Mouse (Mus musculus): ENCODE results near the gene Emc1.

Emc1 gene

GRCm38 (mm10) chr4:139351931-139352711 lies at the start of gene Emc1, which contains the start of the genes Mrto4 and Ubr4:
Emc1 (plus strand) TSS chr4:139352587.
Mrto4 (minus strand) TSS chr4:139352576.
Ubr4 (plus strand) TSS chr4:139352609.
- DNase-seq, result peak; percentile 90

DNA sequence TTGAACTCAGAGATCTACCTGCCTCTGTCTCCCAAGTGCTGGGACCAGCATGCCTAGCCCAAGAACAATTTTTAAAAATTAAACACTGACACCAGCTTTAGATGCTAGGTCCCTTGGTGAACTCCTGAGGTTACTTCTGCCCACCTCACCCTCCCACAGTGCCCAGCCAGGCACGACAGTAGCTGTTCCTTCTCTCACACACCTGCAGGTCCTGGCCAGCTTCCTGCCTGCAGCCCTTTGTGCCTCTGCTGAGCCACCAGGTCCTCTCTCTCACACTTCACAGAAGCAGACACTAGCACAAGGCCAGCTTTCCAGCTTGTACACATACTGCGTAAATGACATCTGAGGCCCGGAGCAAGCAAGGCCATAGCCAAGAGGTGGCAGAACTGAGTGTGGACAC lies 46.9 kb upstream of the Emc1 start:
- DNase-seq, result no peak

- no peak for DNase-seq
Measured at GRCm38 (mm10) chr4:139307916-139308315, 44.5 kb upstream of the Emc1 start.

DNA sequence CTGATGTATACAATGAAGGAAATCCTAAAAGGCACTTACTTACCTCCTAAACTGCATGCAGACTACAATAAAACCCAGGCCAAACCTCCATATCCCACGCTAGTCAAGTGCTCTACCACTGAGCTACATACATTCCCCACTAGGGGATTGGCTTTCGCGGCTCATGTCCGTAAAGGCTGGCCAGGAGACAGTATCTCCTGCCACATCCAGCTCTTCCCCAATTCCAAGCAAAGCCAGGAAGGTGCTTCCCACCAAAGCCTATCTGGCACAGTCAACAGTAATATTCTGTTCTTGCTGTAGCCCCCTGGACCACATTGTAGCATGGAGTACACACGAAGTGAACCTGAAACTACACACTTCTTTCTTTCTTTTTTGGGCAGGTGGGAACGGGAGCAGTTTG lies 42.7 kb upstream of the Emc1 start:
- no peak for DNase-seq

GRCm38 (mm10) chr4:139310171-139310898 lies 42.1 kb upstream of the Emc1 start, which contains the start of the genes Pqlc2 and Akr7a5:
Pqlc2 (minus strand) TSS chr4:139310708.
Akr7a5 (plus strand) TSS chr4:139310744.
- DNase-seq, result peak; percentile 97

DNA sequence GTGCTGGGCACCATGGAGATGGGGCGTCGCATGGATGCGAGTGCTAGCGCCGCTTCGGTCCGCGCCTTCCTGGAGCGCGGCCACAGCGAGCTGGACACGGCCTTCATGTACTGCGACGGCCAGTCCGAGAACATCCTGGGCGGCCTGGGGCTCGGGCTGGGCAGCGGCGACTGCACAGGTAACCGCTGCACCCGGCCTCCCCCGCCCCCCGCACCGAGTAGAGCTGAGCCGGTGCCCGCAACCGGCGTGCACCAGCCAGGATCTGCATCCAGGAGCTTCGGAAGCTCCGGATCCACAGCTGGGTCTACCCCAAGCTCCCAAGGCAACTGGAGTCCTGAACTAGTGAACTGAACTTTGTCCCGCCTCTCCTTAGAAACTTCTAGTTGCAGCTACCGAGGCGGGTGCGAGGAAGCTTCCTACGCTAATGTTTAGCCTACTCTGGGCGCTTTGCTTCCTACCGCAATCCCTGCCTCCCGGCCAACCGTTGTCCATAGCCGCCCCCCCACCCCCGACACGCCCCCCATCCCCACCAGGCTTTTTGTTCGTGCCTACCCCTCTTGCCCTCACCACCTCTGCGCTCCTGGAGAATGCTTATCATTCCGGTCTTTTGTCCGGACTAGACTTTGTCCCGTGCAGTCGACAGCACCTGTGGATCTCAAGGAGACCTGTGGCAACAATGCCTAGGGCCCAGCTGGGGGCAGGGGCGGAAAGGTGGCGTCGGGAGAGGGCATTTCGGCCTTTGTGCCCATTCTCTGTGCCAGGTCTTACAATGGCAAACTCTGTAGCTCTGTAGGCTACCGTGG lies 41.3 kb upstream of the Emc1 start:
- no peak for DNase-seq

- DNase-seq, result no peak
Measured at GRCm38 (mm10) chr4:139311707-139312106, 40.7 kb upstream of the Emc1 start.

GRCm38 (mm10) chr4:139312632-139313031 lies 39.8 kb upstream of the Emc1 start:
- no peak for DNase-seq

GRCm38 (mm10) chr4:139318449-139318848 lies 33.9 kb upstream of the Emc1 start:
- DNase-seq, result no peak

DNA sequence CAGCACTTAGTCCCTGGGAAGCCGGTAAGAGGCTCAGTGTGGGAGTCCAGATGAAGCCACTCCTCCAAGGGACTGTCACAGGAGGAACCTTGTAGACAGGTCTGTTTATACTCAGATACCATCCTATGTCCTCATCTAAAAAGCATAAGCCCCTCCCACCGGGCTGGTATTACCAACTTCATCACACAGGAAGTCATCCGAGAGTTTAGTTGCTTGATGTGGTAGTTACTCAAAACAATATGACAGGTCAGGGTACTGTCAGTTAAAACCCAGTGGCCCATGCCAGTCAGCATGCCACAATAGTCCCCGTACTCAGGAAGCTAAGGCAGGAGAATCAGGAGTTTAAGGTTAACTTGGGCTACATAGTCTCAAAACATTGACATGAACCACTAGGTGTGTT lies 32.6 kb upstream of the Emc1 start:
- DNase-seq, result no peak

DNA sequence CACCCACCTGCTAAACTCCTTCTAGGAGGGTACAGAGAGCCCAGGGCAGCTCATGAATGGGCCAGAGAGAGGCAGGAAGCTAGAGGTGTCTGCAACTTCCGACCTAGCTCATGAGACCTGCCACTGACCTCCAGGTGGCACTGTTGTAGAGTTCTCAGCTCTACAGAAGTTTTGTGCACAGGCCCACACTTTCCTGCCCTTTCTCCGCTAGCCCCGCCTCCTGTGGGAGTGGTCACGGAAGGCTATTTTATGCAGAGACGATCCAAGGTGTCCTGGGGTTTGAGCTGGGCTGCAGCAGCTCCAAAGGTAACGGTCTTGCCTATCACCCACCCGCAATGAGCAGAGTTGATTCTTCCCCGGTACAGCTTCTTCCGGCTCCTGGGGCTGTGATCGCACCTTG lies 21.8 kb upstream of the Emc1 start:
- DNase-seq, result peak; percentile 28

DNA sequence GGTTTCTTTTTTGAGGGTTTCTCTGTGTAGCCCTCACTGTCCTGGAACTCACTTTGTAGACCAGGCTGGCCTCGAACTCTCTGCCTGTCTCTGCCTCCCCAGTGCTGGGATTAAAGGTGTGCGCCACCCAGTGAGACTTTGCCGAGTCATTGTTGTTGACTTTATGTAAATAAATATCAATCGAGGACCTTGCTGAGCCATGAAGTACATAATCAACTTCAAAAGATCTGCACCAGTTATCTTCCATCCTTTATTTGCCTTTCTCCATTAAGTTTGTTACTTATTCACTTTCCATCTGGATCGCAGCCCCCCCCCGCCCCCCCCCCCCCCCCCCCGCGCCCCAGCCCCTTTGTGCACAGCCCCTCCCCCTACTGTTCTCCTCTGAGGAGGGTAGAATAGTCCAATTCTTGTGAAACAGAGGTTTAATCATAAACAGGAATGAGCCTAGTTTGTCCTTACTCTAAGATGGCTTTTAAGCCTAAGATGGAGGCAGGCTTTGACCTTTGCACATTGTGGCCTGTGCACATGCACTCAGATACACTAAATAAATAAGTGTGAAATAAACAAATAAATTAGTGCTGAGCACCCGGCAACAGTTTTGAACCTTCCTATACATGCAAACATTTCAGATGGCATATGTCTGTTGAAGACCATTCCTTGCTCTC lies 17.6 kb upstream of the Emc1 start:
- no peak for DNase-seq

- no peak for DNase-seq
Measured at GRCm38 (mm10) chr4:139335507-139335906, 16.9 kb upstream of the Emc1 start.

DNA sequence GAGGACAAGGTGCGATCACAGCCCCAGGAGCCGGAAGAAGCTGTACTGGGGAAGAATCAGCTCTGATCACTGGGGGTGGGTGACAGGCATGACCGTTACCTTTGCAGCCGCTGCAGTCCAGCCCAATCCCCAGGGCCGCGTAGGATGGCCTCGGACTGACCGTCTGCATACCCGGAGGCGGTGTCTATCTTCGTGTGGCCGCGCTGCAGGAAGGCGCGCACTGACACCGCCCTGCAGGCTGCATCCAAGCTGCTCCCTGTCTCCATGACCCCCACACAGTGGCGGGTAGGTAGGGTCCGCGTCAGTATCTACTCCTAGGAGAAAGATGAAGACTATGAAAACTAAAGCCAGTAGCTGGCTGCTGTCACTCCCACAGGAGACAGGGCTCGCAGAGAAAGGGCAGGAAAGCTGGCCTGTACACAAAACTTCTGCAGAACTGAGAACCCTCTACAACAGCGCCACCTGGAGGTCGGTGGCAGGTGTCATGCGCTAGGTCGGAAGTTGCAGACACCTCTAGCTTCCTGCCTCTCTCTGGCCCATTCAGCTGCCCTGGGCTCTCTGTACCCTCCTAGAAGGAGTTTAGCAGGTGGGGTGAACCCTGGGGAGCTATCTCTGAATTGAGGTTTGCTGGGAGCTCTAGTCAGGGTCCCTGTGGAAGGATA lies 15.4 kb upstream of the Emc1 start:
- peak; percentile 53 for DNase-seq

DNA sequence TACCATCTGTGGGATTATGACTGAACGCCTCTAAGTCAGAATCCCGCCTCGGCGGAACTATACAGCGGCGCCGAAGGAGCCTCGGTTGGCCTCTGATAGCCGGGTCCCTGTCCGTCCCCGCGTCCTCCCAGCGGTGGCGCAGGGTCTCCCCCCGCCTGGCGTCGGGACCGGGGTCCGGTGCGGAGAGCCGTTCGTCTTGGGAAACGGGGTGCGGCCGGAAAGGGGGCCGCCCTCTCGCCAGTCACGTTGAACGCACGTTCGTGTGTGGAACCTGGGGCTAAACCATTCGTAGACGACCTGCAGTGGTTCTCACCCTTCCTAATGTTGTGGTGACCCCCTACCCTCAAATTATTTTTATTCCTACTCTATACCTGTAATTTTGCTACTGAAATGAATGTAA lies 14.2 kb upstream of the Emc1 start:
- DNase-seq, result no peak

- no peak for DNase-seq
Measured at GRCm38 (mm10) chr4:139340835-139341234, 11.6 kb upstream of the Emc1 start.

DNA sequence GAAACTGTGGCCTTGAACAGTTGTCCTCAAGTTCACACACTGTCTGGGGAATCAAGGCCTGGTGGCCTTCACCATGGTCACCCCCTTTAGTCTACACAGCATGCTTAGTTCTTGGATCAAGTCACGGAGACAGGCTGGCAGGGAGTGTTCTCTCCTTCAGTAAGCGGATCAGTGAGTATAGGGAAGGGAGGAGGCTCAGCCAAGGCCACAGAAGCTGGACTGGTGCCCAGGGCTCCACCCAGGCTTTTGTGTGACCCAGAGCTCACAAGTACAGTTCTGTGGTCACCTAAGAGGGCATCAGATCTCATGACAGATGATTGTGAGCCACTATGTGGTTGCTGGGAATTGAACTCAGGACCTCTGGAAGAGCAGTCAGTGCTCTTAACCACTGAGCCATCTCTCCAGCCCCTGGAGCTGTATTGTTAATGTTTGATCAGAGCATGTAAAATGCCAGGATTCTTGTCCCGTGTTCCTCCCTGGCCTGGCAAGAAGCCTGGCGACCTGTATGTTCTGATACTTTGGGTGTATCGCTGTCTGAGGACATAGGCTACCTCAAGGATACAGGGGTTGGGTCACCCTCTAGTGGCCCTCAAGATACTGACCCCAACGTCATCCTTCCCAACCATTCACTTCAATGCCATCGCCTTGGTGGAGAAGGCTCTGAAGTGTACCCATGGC lies 10.7 kb upstream of the Emc1 start:
- DNase-seq, result no peak

- peak; percentile 18 for DNase-seq
Measured at GRCm38 (mm10) chr4:139343718-139344117, 8.7 kb upstream of the Emc1 start.

GRCm38 (mm10) chr4:139345416-139346019 lies 6.9 kb upstream of the Emc1 start:
- no peak for DNase-seq

DNA sequence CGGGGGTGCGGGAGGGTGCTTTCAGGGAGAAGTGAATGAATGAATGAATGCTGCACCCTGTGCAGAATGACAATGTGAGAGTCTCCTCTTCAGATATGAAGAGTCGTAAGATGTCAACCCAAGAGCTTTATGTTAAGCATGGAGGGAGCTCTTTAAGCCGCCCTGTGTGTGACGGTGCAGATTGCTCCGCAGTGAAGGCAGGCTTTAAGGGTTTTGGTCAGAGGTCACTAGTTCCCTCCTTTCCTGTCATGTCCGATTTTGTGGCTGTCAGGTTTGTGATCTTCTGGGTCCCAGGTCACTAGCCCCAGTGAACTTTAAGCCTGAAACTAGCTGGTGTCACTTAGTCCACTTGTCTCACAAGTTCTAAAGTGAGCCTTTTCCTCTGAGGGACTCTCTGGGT lies 445 bp downstream of the Emc1 start:
- DNase-seq, result no peak

GRCm38 (mm10) chr4:139357211-139357610 lies 4.8 kb downstream of the Emc1 start:
- no peak for DNase-seq

Measured in right cerebral cortex, adult 18-20 months (tissue).